Mouse (Mus musculus) skeletal muscle tissue, adult 2 months (tissue): ENCODE results near the gene Sept4.

Source experiments
- DNase-seq: peaks from one replicate; pipeline ENCODE4 v3.0.0-alpha.2; 2012; ENCODE audit warnings: low read depth, low spot score

The Sept4 gene

GRCm38 (mm10) chr11:87568255-87568953 lies at the start of gene Sept4:
Gene Sept4, plus strand, starts transcription at chr11:87568903.
- DNase-seq = no peak

- peak; percentile 32 for DNase-seq
Measured at GRCm38 (mm10) chr11:87519260-87519659, 49.4 kb upstream of the Sept4 start.

GRCm38 (mm10) chr11:87523466-87523865 lies 45.2 kb upstream of the Sept4 start:
- no peak for DNase-seq

GRCm38 (mm10) chr11:87523967-87524366 lies 44.7 kb upstream of the Sept4 start:
- DNase-seq = no peak

DNA sequence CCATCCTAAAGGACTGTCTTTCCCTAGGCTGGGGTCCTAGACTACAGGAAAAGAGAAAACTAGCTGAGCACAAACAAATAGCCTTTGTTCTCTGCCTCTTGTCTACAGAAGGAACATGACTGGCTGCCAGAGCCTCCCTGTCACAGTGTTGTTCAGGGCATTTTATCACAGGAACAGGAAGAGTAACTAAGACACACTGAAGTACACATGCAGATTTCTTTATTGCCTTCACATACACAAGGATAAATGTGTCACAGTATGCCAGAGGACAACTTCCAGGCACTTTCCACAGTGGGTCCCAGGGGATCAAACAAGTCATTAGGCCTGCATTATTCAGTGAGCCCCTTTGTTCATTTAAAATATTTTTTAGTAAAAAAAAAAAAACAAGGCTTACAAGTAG lies 43.9 kb upstream of the Sept4 start:
- DNase-seq = no peak

DNA sequence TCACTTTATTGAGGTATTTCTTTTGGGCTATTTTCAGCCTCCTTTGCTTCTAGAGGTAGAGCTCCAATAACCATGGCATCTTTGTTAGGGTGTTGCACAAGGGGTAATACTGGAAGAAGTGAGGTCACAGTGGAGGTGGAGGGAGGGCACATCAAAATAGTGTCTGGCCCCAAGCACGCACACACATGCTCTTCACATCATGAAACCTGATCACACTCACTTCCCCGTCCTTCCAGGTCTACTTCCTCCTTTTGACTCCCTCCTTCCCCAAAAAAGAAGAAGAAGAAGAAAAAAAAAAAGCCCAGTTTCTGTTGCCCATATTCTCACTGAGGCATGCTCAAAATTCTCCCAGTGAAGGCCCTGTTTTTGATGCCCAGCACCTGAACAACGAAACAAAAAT lies 41.3 kb upstream of the Sept4 start:
- no peak for DNase-seq

DNA sequence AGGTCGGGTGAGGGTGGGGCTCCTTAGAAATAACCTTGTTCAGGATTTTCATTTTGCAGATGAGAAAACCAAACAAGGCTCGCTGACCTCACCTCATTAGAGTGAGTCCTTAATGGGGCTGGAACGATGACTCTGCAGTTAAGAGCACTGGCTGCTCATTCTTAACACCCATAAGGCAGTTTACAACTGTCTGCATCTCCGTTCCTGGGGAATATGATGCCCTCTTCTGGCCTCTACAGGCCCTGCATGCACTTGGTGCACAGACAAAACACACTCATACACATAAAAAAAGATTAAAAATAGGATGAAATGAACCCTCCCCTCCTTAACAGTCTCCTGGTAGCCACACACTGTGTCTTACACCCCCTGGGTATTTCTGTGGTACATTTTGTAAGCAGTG lies 40.7 kb upstream of the Sept4 start:
- no peak for DNase-seq

DNA sequence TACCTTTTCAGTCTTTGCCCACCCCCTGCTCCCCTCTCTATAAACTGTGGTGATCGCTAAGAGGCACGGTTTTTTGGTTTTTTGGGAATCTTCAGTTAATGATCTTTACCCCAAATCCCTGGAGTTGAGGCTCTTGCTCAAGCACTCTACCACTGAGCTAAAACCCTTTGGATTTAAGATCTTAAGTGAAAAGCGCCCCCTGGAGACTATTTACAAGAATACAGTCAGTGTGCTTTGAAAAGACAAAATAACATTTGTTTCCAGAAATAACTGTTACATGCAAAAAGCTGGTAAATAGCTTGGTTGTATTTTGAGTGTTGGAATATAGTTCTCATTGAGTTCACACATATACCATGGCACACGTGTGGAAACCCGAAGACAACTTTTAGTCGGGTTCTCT lies 37.0 kb upstream of the Sept4 start:
- no peak for DNase-seq

GRCm38 (mm10) chr11:87542285-87542684 lies 26.4 kb upstream of the Sept4 start:
- DNase-seq = no peak

- DNase-seq = no peak
Measured at GRCm38 (mm10) chr11:87542906-87543305, 25.8 kb upstream of the Sept4 start.

GRCm38 (mm10) chr11:87553342-87553741 lies 15.4 kb upstream of the Sept4 start:
- no peak for DNase-seq

DNA sequence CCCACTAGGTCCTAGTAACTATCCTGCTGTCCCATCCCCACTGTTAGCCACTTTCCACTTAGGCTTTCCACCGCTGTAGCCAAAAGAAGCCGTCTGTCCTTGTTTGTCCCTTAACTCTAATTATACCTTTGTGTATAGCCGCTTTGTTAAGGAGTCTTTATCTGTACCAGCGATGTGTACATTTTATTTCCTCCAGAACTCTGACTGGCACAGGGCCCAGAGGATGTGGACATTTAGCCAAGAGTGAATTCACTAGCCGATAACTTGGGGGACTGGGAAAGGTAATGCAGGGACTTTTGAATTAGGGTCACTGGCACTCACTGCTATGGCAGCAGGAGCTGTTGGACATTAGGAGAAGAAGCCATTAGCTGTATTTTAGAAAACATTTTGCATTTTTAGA lies 14.3 kb upstream of the Sept4 start:
- no peak for DNase-seq

DNA sequence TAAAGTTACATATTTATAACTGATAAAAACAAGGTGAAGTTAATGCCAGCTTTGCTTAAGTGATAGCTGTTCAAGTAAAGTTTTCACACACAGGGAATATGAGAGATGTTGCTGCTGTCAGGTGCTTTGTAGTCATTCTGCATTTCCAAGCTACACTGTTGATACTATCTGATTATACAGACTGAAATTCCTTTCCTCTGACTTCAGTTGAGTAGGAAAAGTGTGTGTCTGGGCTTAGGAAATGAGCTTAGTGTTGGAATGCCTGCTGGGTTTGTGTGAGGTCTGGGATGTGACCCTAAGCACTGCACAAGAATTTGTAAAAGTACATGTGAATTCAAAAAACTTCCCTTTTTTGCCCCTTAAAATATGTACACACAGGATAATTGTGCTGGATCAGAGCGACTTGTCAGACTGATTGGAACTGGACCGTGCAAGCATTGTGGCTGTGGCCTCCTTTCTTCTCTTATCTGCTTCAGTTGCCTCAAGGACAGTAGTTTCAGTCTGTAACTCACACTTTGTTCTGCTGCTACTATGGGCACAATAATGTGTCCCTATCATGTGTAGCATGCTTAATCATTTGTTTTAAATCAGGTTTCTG lies 13.5 kb upstream of the Sept4 start:
- DNase-seq = no peak

DNA sequence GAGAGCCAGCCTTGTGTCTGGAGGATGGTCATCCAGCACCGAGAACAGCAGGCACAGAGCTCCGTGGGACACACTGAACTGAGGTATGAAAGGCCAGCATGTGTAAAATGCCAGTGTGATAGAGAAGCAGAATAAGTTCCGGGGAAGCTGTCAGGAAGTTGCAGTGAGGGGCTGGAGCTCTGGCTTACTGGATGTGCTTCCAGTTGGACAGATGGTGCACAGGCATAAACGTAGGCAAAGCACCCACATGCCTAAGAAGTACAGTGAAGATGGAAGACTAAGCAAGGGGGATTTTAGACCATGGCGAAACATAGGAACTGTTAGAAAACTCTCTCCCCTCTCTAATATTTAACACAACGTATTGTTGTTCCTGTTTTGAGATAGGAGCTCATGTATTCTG lies 7.5 kb upstream of the Sept4 start:
- no peak for DNase-seq

DNA sequence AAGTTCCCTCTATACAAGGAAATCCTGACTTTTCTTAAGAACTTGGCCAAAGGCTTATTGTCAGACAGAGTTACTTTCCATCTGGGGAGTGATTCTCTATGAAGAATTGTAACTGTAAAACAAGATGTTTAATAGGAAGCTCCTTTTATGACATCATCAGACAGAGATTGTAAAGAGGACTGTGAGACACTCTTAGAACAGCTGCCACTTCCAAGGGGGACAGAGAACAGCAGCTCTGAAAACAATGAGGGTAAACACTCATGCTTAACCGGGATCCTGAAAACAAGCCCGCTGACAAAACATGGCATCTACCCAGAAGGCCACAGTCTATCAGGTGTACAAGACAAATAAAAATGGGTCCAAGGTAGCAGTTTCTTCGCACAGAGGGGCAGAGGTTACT lies 2.2 kb upstream of the Sept4 start, which contains the start of gene Gm11492:
Gene Gm11492 (plus strand): TSS at position 153 of the 400 bp plus-strand sequence.
- no peak for DNase-seq

GRCm38 (mm10) chr11:87570743-87571142 lies 2.0 kb downstream of the Sept4 start:
- DNase-seq = no peak

DNA sequence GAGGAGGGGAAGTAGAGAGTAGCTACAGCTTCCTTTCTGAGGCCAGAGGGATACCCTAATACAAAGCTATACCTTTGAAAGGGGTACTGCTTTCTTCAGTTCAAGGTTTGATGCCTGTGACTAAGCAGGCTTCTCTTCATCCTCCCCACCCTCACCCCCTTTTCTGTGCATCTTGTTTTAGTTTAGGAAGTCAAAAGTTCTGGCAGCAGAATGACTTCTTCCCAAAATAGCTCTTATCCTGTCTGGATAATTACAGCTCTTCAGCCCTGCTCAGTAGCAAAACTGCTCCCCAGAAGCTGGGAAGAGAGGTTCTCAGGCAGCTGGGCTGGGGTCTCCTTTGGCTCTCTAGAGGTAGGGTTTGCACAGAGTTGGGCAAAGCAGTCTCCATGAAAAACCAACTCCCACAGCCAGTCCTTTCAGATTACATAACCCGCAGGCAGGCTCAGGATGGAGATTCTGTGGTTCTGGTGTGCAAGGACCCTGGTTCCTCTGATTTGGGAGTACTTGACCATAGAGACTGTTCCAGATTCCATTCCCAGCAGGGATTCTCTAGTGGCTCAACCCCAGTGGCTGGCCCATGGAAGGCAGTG lies 2.8 kb downstream of the Sept4 start:
- DNase-seq = no peak

DNA sequence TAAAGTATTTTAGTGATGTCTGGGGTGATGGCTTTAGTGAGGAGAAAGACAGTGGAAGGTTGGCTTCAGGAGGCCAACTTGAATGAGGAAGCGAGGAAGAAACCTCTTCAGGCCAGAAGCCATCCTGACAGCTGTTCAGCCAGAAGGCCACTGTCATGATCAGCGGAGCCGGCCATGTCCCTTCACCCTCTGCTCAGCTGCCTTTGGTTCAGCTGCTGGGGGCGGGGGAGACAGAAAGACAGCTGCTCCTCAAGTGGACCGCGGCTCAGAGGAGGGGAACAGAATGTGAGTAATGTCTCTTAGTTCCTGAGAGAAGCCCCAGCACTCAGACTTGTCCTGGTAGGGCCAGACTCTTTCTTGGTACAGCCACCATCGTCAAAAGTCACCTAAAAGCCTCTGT lies 5.0 kb downstream of the Sept4 start:
- DNase-seq = no peak

GRCm38 (mm10) chr11:87574520-87575180 lies 5.9 kb downstream of the Sept4 start:
- DNase-seq = no peak

- no peak for DNase-seq
Measured at GRCm38 (mm10) chr11:87577601-87578248, 9.0 kb downstream of the Sept4 start.

GRCm38 (mm10) chr11:87578249-87578962 lies 9.7 kb downstream of the Sept4 start:
- DNase-seq = no peak
